Comparison of ENCODE assay signal across 9 mouse cellular contexts in the genomic region with DNA sequence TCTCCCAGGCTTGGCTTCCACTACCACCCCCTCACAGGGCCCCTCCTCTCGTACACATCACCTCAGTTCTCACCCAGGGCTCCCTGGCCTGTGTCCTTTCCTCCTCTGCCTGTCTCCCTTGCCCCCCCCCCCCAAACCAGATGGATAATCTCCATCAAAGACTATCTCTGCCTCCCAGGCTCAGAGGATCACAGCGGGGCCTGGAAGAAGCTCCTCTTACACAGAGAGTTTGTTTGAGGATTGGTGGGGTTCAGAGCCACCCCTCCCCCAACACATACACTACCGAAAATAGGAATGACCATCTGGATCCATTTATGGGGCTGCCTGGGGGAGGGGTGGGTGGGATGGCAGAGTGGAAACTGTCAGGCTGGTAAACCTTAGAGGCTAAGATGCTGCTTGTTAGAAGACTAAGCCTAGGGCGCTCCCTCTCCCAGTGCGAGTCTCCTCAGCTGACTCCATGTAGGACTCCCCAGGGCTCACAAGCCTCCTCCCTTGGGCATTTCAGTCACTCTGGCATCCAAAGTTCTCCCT. TPM values are rescaled to one million over a fixed set of nuclear protein-coding genes. Genes with fewer than 3 reads are reported as not detected.
A peak's percentile ranks its signal among the peaks of the same experiment; 100 is the strongest.
DNase-seq lines count a peak whose midpoint lies in the region; ATAC-seq and TF ChIP-seq lines count a peak whose summit lies in the region.
"Had no signal": no experiment of that assay in that cellular context is flagged by ENCODE, and none has a peak within 500 bp of the region (broad histone marks: within the 10 kb centered on the region; RNA-seq: fewer than 3 reads in every experiment).

No protein-coding gene starts in this region.

- 26% methylated on average over 5 of the region's 5 CpGs for WGBS in heart, postnatal 0 days
- 32% methylated on average over 5 of the region's 5 CpGs for WGBS in forebrain, embryonic 15.5 days
- 18% methylated on average over 5 of the region's 5 CpGs for WGBS in midbrain, embryonic 15.5 days

- no peaks in the 10 kb centered on the region for H3K36me3 ChIP-seq in heart, postnatal 0 days (replicated peaks; ENCODE audit: control insufficient read depth, insufficient read depth, low read length)
- H3K36me3 ChIP-seq in forebrain, embryonic 15.5 days: no peaks in the 10 kb centered on the region
- H3K36me3 ChIP-seq in midbrain, embryonic 15.5 days (replicated peaks): no peaks in the 10 kb centered on the region

- ATAC-seq in heart, postnatal 0 days (ENCODE audit: insufficient read depth, low read depth): no peak
- no peak for ATAC-seq in forebrain, embryonic 15.5 days (replicated peaks)
- ATAC-seq in midbrain, embryonic 15.5 days (replicated peaks): no peak

- DNase-seq in heart, postnatal 0 days (ENCODE audit: low spot score): no peak
- DNase-seq in heart, postnatal 4 days: no peak
- peak; percentile 79 for DNase-seq in embryo, embryonic 10 days (ENCODE audit: low spot score)
- no peak for DNase-seq in spleen, adult 12 weeks (ENCODE audit: low spot score)
- DNase-seq in thymus, postnatal 0 days (ENCODE audit: low spot score): no peak
- no peak for DNase-seq in layer of hippocampus, adult 8-10 months (ENCODE audit: low spot score in 2 of 2)
- DNase-seq: gastrocnemius, postnatal 10 days had no signal

- no peak overlapping the region for H3K4me2 ChIP-seq in heart, postnatal 0 days (ENCODE audit: low read depth, low read length)
- no peak overlapping the region; the same call in 1 of the 2 replicates for H3K4me2 ChIP-seq in forebrain, embryonic 15.5 days (replicated peaks)
- no peak overlapping the region for H3K4me2 ChIP-seq in midbrain, embryonic 15.5 days

- H3K9ac ChIP-seq in heart, postnatal 0 days (replicated peaks; ENCODE audit: low read depth, low read length): no peak overlapping the region
- no peak overlapping the region for H3K9ac ChIP-seq in forebrain, embryonic 15.5 days (replicated peaks)
- no peak overlapping the region for H3K9ac ChIP-seq in midbrain, embryonic 15.5 days

- H3K4me3 ChIP-seq in heart, postnatal 0 days (ENCODE audit: low read depth, low read length): no peak overlapping the region
- no peak overlapping the region for H3K4me3 ChIP-seq in forebrain, embryonic 15.5 days
- H3K4me3 ChIP-seq in midbrain, embryonic 15.5 days: no peak overlapping the region

- TF ChIP-seq CTCF in heart, postnatal 0 days (IDR thresholded peaks at IDR 0.05; ENCODE audit: low read depth): no peak

- H3K27ac ChIP-seq in heart, postnatal 0 days (ENCODE audit: low read depth): peak overlapping the region; percentile 69; the same call in 1 of the 2 replicates
- H3K27ac ChIP-seq in forebrain, embryonic 15.5 days (replicated peaks): peak overlapping the region; percentile 77
- peak overlapping the region; percentile 5 for H3K27ac ChIP-seq in midbrain, embryonic 15.5 days

- H3K9me3 ChIP-seq in heart, postnatal 0 days (replicated peaks; ENCODE audit: control insufficient read depth, low read length): no peaks in the 10 kb centered on the region
- no peaks in the 10 kb centered on the region for H3K9me3 ChIP-seq in forebrain, embryonic 15.5 days
- H3K9me3 ChIP-seq in midbrain, embryonic 15.5 days: no peaks in the 10 kb centered on the region

- no peaks in the 10 kb centered on the region for H3K27me3 ChIP-seq in heart, postnatal 0 days (ENCODE audit: control insufficient read depth, insufficient read depth, low read length)
- no peaks in the 10 kb centered on the region for H3K27me3 ChIP-seq in forebrain, embryonic 15.5 days
- no peaks in the 10 kb centered on the region for H3K27me3 ChIP-seq in midbrain, embryonic 15.5 days (replicated peaks)

- H3K4me1 ChIP-seq in heart, postnatal 0 days (ENCODE audit: control insufficient read depth, insufficient read depth): 0 out of 2 replicates have a peak, but pooled peaks cover 6% of the 10 kb centered on the region
- H3K4me1 ChIP-seq in forebrain, embryonic 15.5 days: peaks cover 28% of the 10 kb centered on the region
- H3K4me1 ChIP-seq in midbrain, embryonic 15.5 days: peaks cover 12% of the 10 kb centered on the region; the same call in 1 of the 2 replicates

- TF ChIP-seq EP300 in heart, postnatal 0 days (IDR thresholded peaks at IDR 0.05; ENCODE audit: low read depth): no peak

RNA-seq across cellular contexts. Expression of gene Tmem222, which starts 4.4 kb away (rescaled TPM):
- 58.8 and 103 TPM in 2 replicates for total RNA-seq in heart, postnatal 0 days (2014; rRNA removed; ENCODE audit: low replicate concordance)
- 45.0 and 45.6 TPM in 2 replicates for polyA plus RNA-seq in heart, postnatal 0 days (2015; fragmentation: Nextera tagmentation; extraction: Ambion mirVana)
- 10 to 100 TPM; 35.1 to 35.6 TPM for total RNA-seq in heart, postnatal 4 days (2021)
- 107 and 112 TPM in 2 replicates for polyA plus RNA-seq in forebrain, embryonic 15.5 days (2015; fragmentation: Nextera tagmentation; extraction: Ambion mirVana)
- polyA plus RNA-seq in midbrain, embryonic 15.5 days (2015; fragmentation: Nextera tagmentation; extraction: Ambion mirVana): 118 and 120 TPM in 2 replicates
- 93.2 and 94.0 TPM in 2 replicates for polyA plus RNA-seq in thymus, postnatal 0 days (2015; fragmentation: Nextera tagmentation; extraction: Ambion mirVana)
- total RNA-seq in layer of hippocampus, adult 8-10 months (2022): 10 to 100 TPM; 80.1 to 92.0 (median 85.6) TPM

RNA-seq across cellular contexts. Expression of gene Sytl1, which starts 19.1 kb away (rescaled TPM):
- total RNA-seq in heart, postnatal 0 days (2014; rRNA removed; ENCODE audit: low replicate concordance): 3.6 and 3.7 TPM in 2 replicates
- 0.79 and 0.84 TPM in 2 replicates for polyA plus RNA-seq in heart, postnatal 0 days (2015; fragmentation: Nextera tagmentation; extraction: Ambion mirVana)
- total RNA-seq in heart, postnatal 4 days (2021): under 1 TPM; 0.48 to 0.79 TPM
- polyA plus RNA-seq in forebrain, embryonic 15.5 days (2015; fragmentation: Nextera tagmentation; extraction: Ambion mirVana): 0.29 and 0.61 TPM in 2 replicates
- 0.56 and 0.65 TPM in 2 replicates for polyA plus RNA-seq in midbrain, embryonic 15.5 days (2015; fragmentation: Nextera tagmentation; extraction: Ambion mirVana)
- polyA plus RNA-seq in thymus, postnatal 0 days (2015; fragmentation: Nextera tagmentation; extraction: Ambion mirVana): 34.2 and 34.8 TPM in 2 replicates
- 1 to 10 TPM in 3 of 4 experiments, under 1 TPM in 1; 0.84 to 1.4 (median 1.4) TPM for total RNA-seq in layer of hippocampus, adult 8-10 months (2022)

RNA-seq across cellular contexts. Expression of gene Map3k6, which starts 41.4 kb away (rescaled TPM):
- total RNA-seq in heart, postnatal 0 days (2014; rRNA removed; ENCODE audit: low replicate concordance): 13.8 and 14.8 TPM in 2 replicates
- 2.7 and 2.8 TPM in 2 replicates for polyA plus RNA-seq in heart, postnatal 0 days (2015; fragmentation: Nextera tagmentation; extraction: Ambion mirVana)
- total RNA-seq in heart, postnatal 4 days (2021): 1 to 10 TPM; 6.3 to 6.8 TPM
- polyA plus RNA-seq in forebrain, embryonic 15.5 days (2015; fragmentation: Nextera tagmentation; extraction: Ambion mirVana): 1.7 and 1.8 TPM in 2 replicates
- polyA plus RNA-seq in midbrain, embryonic 15.5 days (2015; fragmentation: Nextera tagmentation; extraction: Ambion mirVana): 1.6 and 2.0 TPM in 2 replicates
- polyA plus RNA-seq in thymus, postnatal 0 days (2015; fragmentation: Nextera tagmentation; extraction: Ambion mirVana): 2.2 and 2.6 TPM in 2 replicates
- total RNA-seq in layer of hippocampus, adult 8-10 months (2022): 1 to 10 TPM; 4.8 to 6.1 (median 5.8) TPM

Comparison
In these comparisons a context has a peak if more than half of its experiments do, and no peak if none do; other contexts are left out.
1. H3K27ac ChIP-seq: peak in every context shown above with its lines; median percentile 77 in forebrain, embryonic 15.5 days; 69 in heart, postnatal 0 days; 5 in midbrain, embryonic 15.5 days.
2. RNA of gene Sytl1, which starts 19.1 kb away (polyA plus RNA-seq): 34.2 to 34.8 TPM in thymus, postnatal 0 days; 0.79 to 0.84 TPM in heart, postnatal 0 days, 0.56 to 0.65 TPM in midbrain, embryonic 15.5 days and 0.29 to 0.61 TPM in forebrain, embryonic 15.5 days; every median in the first group is over 10 times any median in the second.